21 mouse cellular contexts compared by ENCODE assay signal in the genomic region with DNA sequence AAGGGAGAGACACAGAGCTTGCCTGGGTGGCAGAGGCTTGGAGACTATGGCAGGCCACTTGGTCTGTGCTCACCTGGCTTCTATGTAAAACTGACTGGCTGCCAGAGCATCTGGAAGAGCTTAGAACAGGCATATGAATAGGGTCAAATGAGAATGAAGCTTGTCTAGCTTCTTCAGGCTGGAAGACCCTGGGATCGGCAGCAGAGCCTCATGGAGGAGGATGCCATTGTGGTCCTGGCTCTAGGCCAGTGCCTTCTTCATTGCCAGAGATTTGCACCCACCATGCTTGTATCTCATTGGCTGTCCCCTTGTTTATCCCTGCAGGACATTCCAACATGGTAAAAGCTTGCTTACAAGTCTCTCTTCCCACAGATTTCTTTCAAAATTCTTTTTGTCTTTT. TPM values are rescaled to one million over a fixed set of nuclear protein-coding genes. Genes with fewer than 3 reads are reported as not detected.
DNase-seq lines count a peak whose midpoint lies in the region; ATAC-seq lines count a peak whose summit lies in the region.
"Had no signal": no experiment of that assay in that cellular context is flagged by ENCODE, and none has a peak within 500 bp of the region (broad histone marks: within the 10 kb centered on the region; RNA-seq: fewer than 3 reads in every experiment).

No protein-coding gene starts in this region.

- no peak overlapping the region for H3K9ac ChIP-seq in limb, embryonic 13.5 days
- no peak overlapping the region for H3K9ac ChIP-seq in embryonic facial prominence, embryonic 13.5 days
- H3K9ac ChIP-seq in forebrain, embryonic 14.5 days (ENCODE audit: low read length) = no peak overlapping the region
- H3K9ac ChIP-seq: heart, embryonic 13.5 days; midbrain, embryonic 13.5 days had no signal

- ATAC-seq in limb, embryonic 13.5 days (ENCODE audit: low FRiP score, low read depth) = peak; percentile 61; the same call in 1 of the 2 replicates
- no peak for ATAC-seq in embryonic facial prominence, embryonic 13.5 days (ENCODE audit: insufficient number of reproducible peaks, insufficient read depth, low FRiP score, low TSS enrichment, low read depth)
- ATAC-seq in forebrain, embryonic 14.5 days = no peak
- ATAC-seq: midbrain, embryonic 13.5 days had no signal

- no peak overlapping the region for H3K4me3 ChIP-seq in limb, embryonic 13.5 days
- no peak overlapping the region for H3K4me3 ChIP-seq in limb, embryonic 10.5 days
- no peak overlapping the region for H3K4me3 ChIP-seq in embryonic facial prominence, embryonic 13.5 days
- H3K4me3 ChIP-seq in forebrain, embryonic 14.5 days (ENCODE audit: low read depth, low read length) = no peak overlapping the region
- H3K4me3 ChIP-seq: forebrain, embryonic 10.5 days; heart, embryonic 13.5 days; midbrain, embryonic 13.5 days had no signal

- peaks cover 10% of the 10 kb centered on the region; the same call in 1 of the 2 replicates for H3K4me1 ChIP-seq in limb, embryonic 13.5 days
- H3K4me1 ChIP-seq in limb, embryonic 10.5 days = no peaks in the 10 kb centered on the region
- peaks cover 15% of the 10 kb centered on the region for H3K4me1 ChIP-seq in embryonic facial prominence, embryonic 13.5 days
- H3K4me1 ChIP-seq in forebrain, embryonic 14.5 days (ENCODE audit: control insufficient read depth, insufficient read depth, low read length) = no peaks in the 10 kb centered on the region
- H3K4me1 ChIP-seq: forebrain, embryonic 10.5 days; midbrain, embryonic 13.5 days had no signal

- H3K4me2 ChIP-seq in limb, embryonic 13.5 days (replicated peaks) = no peak overlapping the region
- no peak overlapping the region for H3K4me2 ChIP-seq in embryonic facial prominence, embryonic 13.5 days
- no peak overlapping the region for H3K4me2 ChIP-seq in forebrain, embryonic 14.5 days (ENCODE audit: low read length)
- H3K4me2 ChIP-seq: liver, embryonic 11.5 days; midbrain, embryonic 13.5 days had no signal

- no peak overlapping the region for H3K27ac ChIP-seq in limb, embryonic 13.5 days
- H3K27ac ChIP-seq in limb, embryonic 10.5 days = no peak overlapping the region
- peak overlapping the region; percentile 41 for H3K27ac ChIP-seq in embryonic facial prominence, embryonic 13.5 days
- no peak overlapping the region for H3K27ac ChIP-seq in forebrain, embryonic 14.5 days (ENCODE audit: low read depth, low read length)
- H3K27ac ChIP-seq: forebrain, embryonic 10.5 days; macrophage; midbrain, embryonic 13.5 days had no signal

- no peaks in the 10 kb centered on the region for H3K36me3 ChIP-seq in limb, embryonic 13.5 days
- no peaks in the 10 kb centered on the region for H3K36me3 ChIP-seq in limb, embryonic 10.5 days
- H3K36me3 ChIP-seq in embryonic facial prominence, embryonic 13.5 days = no peaks in the 10 kb centered on the region
- no peaks in the 10 kb centered on the region for H3K36me3 ChIP-seq in forebrain, embryonic 14.5 days (ENCODE audit: control insufficient read depth, insufficient read depth, low read length)
- H3K36me3 ChIP-seq: forebrain, embryonic 10.5 days; heart, embryonic 13.5 days; midbrain, embryonic 13.5 days had no signal

- peak; percentile 28 to 47 for DNase-seq in cerebellum, postnatal 14 days
- DNase-seq in cerebellum, adult 9-11 months = no peak
- no peak for DNase-seq in limb, embryonic 10.5 days (ENCODE audit: low spot score)
- DNase-seq in ES-CJ7 (ENCODE audit: low read depth, low spot score) = peak; percentile 41
- DNase-seq in embryo, embryonic 11 days = no peak
- no peak for DNase-seq in forebrain, embryonic 14.5 days (ENCODE audit: low spot score)
- DNase-seq: cerebellum, postnatal 25 days; gastrocnemius, postnatal 36 days; heart, postnatal 36 days; kidney, adult 2 months; retina, postnatal 1 day; right cerebral cortex, postnatal 4 days; thymus, postnatal 25 days had no signal

- H3K27me3 ChIP-seq in limb, embryonic 13.5 days = no peaks in the 10 kb centered on the region
- H3K27me3 ChIP-seq in limb, embryonic 10.5 days (ENCODE audit: low read depth, poor library complexity, severe bottlenecking) = no peaks in the 10 kb centered on the region
- no peaks in the 10 kb centered on the region for H3K27me3 ChIP-seq in embryonic facial prominence, embryonic 13.5 days
- no peaks in the 10 kb centered on the region for H3K27me3 ChIP-seq in forebrain, embryonic 14.5 days (replicated peaks; ENCODE audit: control insufficient read depth, insufficient read depth, low read length)
- H3K27me3 ChIP-seq: CH12.LX; heart, embryonic 13.5 days; midbrain, embryonic 13.5 days had no signal

- 42% methylated on average over 1 of the region's 1 CpGs for WGBS in limb, embryonic 13.5 days
- WGBS in limb, embryonic 10.5 days = 83% methylated on average over 1 of the region's 1 CpGs
- WGBS in embryonic facial prominence, embryonic 13.5 days = 29% methylated on average over 1 of the region's 1 CpGs
- WGBS in forebrain, embryonic 14.5 days = 42% methylated on average over 1 of the region's 1 CpGs

- no peaks in the 10 kb centered on the region for H3K9me3 ChIP-seq in limb, embryonic 13.5 days
- no peaks in the 10 kb centered on the region for H3K9me3 ChIP-seq in limb, embryonic 10.5 days (replicated peaks)
- no peaks in the 10 kb centered on the region for H3K9me3 ChIP-seq in embryonic facial prominence, embryonic 13.5 days
- no peaks in the 10 kb centered on the region for H3K9me3 ChIP-seq in forebrain, embryonic 14.5 days (replicated peaks; ENCODE audit: control insufficient read depth, low read length)
- H3K9me3 ChIP-seq: forebrain, embryonic 10.5 days; heart, embryonic 13.5 days; midbrain, embryonic 13.5 days had no signal

RNA-seq across cellular contexts. Expression of gene Tiparp, which starts 45.9 kb away (rescaled TPM):
- polyA plus RNA-seq in limb, embryonic 13.5 days (2015; fragmentation: Nextera tagmentation; extraction: Ambion mirVana) = 33.4 and 35.3 TPM in 2 replicates
- polyA plus RNA-seq in limb, embryonic 10.5 days (2016; fragmentation: Nextera tagmentation; extraction: Ambion mirVana) = 37.5 and 45.9 TPM in 2 replicates
- polyA plus RNA-seq in embryonic facial prominence, embryonic 13.5 days (2015; fragmentation: Nextera tagmentation; extraction: Ambion mirVana) = 34.5 and 38.6 TPM in 2 replicates
- 33.6 and 36.0 TPM in 2 replicates for polyA plus RNA-seq in forebrain, embryonic 14.5 days (2014; fragmentation: Nextera tagmentation; extraction: Ambion mirVana)

Comparison
In these comparisons a context has a peak if more than half of its experiments do, and no peak if none do; other contexts are left out.
1. DNase-seq: peak in cerebellum, postnatal 14 days (2 of 2) and ES-CJ7 (single experiment); none in cerebellum, adult 9-11 months (single experiment), limb, embryonic 10.5 days (single experiment), embryo, embryonic 11 days (single experiment) and forebrain, embryonic 14.5 days (single experiment).